Mouse (Mus musculus) cortical plate, adult 2 months (tissue): ENCODE data around the gene Ifi27.

ENCODE experiments used
- CTCF ChIP-seq: fragments of 200-500 bp; IDR thresholded peaks from 2 replicates; pipeline ENCODE4 v1.5.1; 2011; ENCODE audit warnings: mild to moderate bottlenecking, control low read depth, low read length; ENCODE audit not compliant: insufficient read depth; ENCODE audit errors: extremely low read depth
- POLR2A ChIP-seq: fragments of 200-500 bp; IDR thresholded peaks from 2 replicates; pipeline ENCODE4 v1.6.1; 2011; ENCODE audit warnings: mild to moderate bottlenecking, low read length, control low read depth; ENCODE audit not compliant: insufficient read depth; ENCODE audit errors: extremely low read depth

- TF ChIP-seq CTCF, result no peak
- no peak for TF ChIP-seq POLR2A
Observed at GRCm38 (mm10) chr12:103433986-103434731, at the start of gene Ifi27.
